Mouse (Mus musculus) embryo, embryonic 11.5 days (tissue): ENCODE measurements around the gene Gm9837.
A peak's percentile ranks its signal among the peaks of the same experiment; 100 is the strongest.
"Not testable (repeated sequence)": the region's sequence is repeated elsewhere in the genome, so short reads cannot be mapped to it uniquely, and the experiment has no call there.

Experiments used
- DNase-seq: peaks from one replicate; pipeline ENCODE4 v3.0.0-alpha.2; 2012; ENCODE audit warnings: low read depth, low spot score

Gene Gm9837

DNA sequence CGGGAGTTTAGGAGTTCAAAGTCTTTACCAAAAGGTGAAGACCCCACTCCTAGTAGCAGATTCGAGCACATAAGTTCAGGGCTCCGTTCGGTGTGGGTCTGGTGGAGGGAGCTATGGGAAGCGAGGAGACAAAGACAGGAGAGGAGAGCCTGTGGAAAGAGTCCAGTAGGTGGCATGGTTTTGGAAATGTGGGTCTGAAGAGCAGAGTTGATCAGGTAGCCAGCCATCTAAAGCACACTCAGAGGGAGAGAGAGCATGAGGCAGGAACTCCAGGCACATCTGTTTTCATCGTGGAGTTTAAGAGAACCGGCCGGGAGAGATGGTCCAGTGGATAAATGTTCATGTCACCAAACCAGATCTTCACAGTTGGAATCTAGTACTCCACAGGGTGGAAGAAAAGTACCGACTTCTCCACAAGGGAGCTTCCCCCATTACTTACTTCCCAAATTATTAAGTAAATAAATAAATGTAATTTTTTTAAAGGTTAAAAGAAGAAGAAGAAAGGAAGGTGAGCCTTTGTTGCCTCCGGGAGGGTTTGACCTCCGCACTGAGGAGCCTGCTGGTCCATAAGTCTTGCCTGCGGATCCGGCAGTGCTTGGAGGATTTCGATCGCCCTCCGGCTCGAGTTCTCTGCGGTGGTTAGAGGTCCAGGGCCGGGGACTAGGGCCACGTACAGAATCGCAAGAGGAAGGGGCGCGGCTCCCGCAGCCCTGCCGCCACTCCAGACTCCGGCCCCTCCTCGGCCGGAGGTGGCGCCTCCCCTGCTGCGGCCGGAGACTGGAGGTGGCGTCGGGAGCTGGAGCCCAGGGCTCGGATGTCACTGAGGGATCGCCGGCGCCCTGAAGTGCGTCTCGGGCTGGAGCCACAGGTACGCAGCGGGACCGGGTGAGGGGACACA, 13.6 kb downstream of the Gm9837 start, which contains the start of the genes Gm10447 and Shroom1:
Gene Gm10447 (minus strand): TSS at position 637 of the 898 bp plus-strand sequence.
Gene Shroom1 (plus strand): TSS at position 732 of the 898 bp plus-strand sequence.
- DNase-seq: no peak

DNA sequence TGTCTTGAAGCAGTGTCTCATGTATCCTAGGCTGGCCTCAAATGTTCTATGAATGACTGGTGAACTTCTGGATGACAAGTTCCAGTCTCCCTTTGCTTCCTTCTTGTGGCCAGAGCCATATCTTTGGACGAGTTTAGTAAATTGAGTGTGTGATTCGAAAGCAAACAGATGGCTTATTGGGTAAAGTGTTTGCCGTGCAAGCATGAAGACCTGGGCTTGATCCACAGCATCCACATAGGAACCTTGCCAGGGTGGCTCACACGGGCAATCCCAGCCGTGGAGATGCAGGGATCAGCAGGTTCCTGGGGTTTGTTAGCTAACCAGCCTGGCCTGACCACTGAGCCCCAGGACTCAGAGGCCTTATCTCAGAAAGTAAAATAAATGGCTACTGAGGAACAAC, 17.2 kb downstream of the Gm9837 start:
- no peak for DNase-seq

DNA sequence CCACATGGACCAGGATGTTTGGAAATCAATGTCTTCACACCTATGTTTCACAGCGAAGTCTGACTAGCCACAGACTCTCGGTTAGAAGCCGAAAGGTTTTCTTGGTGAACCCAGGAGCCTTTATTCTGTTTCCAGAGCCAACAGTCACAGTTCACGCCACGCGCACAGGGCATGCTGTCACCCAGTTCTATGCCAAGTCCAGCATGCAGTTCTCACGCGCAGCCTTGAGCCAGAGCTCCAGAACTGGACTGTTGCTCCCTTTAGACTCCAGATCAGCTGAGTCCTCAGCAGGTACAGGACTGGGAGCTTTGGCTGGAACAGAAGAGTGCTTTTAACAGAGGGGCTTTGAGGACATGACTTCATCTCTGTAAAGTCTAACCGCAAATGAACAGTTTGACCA, 17.9 kb downstream of the Gm9837 start:
- DNase-seq: no peak

DNA sequence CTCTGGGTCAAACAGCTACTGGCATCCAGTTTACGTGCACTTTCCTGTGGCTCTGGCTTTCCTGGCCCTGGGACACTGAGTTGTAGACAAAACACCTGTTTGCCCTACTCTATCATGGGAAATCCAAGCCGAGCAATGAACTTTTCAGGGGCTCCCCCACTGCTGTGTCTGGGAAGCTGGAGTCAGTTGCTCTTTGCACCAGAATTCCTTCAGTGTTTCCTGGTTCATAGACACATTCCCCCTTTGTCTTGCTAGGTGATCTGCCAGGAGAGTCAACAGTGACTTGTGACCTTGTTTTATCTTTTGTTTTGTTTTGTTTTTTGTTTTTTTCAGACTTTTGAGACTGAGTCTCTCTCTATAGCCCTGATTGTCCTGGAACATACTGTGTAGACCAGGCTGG, 18.9 kb downstream of the Gm9837 start:
- DNase-seq: no peak

DNA sequence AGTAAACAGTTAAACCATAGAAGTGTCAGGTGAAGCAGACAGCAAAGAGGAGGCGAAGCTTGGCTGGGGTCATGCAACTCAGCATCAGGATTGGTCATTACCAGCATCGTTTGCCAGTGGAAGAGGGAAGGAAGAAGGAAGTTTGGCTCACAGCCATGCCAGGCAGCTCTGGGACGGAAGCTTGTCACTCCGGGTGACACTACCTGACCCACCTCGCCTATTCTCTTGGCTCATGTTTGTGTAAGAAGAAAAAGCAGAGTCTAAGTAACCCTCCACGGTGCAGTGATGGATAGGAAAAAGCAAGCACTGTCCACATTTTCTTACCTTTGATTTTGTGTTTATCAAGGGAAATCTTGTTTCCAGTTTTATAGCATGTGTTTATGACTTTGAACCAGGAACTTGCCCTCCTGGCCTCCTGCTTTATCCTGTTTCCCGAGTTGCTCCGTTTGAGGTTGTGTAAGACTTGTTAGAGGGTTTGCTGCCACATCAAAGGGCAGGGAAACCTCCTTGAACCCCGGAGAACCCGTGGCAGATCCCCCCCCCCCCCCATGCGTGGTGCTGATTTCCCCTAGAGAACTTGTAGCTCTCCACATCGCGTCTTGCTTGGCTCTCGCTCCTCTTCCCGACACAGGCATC, 20.1 kb downstream of the Gm9837 start:
- DNase-seq: no peak

DNA sequence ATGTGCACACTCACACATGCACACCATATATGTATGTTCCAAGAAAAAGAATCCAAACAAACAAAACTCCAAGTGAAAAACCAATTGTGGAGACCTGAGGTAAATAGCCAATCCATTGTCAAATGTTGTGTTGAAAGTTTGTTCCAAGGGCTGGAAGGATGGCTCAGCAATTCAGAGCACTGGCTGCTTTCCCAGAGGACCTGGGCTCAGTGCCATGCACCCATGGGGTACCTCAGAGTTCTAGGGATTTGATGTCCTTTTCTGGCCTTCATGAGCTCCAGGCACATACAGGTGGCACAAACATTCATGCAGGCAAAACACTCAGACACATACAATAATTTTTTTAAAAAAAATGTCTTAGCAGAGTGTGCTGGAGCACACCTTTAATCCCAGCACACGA, 21.8 kb downstream of the Gm9837 start:
- DNase-seq: no peak

DNA sequence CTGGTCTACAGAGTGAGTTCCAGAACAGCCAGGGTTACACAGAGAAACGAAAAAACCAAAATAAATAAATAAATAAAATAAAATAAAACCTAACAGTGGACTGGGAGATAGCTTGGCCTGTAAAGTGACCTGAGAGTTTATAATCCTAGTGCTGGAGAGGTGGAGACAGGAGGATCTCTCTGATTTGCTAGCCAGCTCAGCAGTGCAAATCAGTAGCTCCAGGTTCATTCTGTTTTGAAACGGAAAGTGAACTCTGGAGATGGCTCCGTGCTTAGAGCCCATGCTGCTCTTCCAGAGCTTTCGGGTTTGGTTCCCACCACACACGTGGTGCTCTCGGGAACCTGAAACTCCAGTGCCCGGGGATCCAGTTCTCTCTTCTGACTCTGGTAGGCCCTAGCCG, 22.3 kb downstream of the Gm9837 start:
- no peak for DNase-seq

DNA sequence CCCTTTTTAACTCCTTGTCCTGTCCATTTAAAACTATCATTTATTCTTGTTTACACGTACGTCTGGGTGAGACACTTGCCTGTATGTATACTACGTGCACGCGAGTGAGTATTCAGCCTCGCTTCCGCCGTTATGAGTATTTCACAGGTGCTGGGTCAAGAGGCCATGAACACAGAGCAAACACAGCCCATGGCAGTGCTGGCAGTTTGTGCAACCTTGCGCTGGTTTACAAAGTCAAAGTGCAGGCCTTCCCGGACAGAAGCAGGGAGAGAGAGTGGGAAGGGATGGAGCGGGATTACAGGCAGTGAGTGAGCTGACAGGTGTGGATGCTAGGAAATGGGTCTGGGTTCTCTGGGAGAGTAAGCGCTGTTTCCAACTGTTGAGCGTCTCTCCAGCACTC, 24.1 kb downstream of the Gm9837 start:
- DNase-seq: no peak

DNA sequence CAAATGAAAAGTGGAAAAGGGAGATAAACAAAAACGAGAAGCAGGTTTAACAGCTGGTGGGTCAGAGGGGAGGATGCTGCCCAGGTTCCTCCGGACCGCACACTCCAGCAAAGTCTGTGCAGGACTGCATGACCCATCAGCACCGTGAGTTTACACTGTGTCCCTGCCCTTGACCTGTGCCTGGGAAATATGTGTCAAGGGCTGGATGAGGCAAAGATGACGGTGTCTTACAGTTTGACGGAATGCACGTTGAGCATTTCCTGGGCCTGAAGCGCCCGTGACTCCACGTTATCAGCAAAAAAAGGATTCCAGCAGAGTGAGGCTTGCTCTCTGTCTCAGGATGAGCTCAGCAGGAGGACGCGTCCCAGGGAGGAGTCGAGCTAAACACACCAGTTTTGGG, 24.7 kb downstream of the Gm9837 start:
- DNase-seq: no peak

DNA sequence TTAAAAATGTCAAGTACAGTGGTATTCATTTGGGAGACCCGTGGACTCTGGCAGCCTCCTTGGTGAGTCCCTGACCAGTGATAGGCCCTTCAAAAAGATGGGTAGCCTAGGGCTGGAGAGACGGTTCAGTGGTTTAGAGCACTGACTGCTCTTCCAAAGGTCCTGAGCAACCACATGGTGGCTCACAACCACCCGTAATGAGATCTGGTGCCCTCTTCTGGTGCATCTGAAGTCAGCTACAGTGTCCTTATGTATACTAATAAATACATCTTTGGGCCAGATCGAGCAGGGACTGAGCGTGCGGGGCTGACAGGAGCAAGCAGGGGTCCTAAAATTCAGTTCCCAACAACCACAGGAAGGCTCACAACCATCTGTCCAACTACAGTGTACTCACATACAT, 26.4 kb downstream of the Gm9837 start:
- DNase-seq: no peak

DNA sequence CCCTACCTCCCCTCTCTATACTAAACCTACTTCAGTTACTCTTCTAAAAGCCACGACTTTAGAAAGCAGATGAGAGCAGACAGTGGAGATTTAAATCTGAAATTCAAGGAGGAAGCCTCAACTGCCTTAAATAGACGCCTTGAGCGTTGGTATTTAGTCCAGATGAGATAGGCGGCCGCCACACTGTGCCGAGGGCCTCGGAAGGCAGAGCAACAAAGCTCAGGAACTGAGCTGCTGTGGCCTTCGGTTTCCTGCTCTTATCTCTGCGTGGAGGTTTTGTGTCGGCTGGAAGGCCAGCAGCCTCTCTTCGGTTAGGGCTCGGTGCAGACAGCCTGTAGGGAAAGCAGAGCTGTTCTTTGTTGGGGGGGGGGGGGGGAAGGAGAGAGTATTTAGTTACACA, 28.4 kb downstream of the Gm9837 start:
- no peak for DNase-seq

DNA sequence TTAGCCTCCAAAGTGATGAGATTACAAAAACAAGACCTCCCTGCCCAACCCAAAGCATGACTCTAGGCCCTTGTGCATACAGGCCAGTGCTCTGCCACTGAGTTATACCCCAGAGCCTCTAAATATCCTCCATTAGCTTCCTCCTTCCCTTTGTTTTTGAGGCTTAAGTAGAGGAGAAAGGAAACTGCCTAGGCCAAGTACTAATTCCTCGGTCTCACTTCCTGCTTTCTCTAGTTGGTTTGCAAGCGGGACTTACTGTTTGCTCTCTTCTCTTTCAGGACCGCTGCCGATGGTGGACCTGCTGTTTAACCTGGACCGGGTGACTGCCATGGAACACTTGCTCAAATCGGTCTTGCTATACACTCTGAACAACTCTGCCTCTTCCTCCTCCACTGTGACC, 33.9 kb downstream of the Gm9837 start:
- no peak for DNase-seq

DNA sequence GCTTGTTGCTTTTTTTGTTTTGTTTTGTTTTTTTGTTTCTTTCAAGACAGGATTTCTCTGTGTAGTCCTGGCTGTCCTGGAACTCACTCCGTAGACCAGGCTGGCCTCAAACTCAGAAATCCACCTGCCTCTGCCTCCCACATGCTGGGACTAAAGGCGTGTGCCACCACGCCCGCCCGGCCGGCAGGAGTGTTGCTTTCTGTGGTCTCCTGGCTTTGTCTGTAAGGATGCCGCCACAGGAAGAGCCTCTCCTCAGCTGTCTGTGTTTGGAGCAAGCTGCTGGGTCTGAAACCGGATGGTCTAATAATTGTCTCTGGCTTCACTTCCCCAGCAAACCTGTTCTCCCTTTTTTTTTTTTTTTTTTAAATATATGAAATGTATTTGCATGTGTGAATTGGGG, 34.8 kb downstream of the Gm9837 start:
- no peak for DNase-seq

DNA sequence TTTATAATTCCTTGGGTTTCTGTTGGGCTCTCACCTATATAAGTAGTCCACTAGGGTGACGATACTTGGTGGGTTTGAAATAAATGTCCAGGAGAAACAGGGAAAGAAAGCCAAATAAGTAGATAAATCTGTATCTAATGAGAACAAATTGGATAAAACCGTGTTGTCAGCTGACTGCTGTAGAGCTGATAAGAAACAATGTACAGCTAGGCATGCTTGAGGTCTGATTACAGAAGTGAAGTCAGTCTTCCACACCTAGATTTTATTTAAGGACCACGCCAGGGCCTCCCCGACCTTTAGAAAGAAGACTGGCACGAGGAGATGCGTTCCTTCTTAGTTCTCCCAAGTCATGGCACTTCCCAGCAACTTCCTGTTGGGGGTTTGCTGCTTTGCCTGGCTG, 37.2 kb downstream of the Gm9837 start:
- no peak for DNase-seq

DNA sequence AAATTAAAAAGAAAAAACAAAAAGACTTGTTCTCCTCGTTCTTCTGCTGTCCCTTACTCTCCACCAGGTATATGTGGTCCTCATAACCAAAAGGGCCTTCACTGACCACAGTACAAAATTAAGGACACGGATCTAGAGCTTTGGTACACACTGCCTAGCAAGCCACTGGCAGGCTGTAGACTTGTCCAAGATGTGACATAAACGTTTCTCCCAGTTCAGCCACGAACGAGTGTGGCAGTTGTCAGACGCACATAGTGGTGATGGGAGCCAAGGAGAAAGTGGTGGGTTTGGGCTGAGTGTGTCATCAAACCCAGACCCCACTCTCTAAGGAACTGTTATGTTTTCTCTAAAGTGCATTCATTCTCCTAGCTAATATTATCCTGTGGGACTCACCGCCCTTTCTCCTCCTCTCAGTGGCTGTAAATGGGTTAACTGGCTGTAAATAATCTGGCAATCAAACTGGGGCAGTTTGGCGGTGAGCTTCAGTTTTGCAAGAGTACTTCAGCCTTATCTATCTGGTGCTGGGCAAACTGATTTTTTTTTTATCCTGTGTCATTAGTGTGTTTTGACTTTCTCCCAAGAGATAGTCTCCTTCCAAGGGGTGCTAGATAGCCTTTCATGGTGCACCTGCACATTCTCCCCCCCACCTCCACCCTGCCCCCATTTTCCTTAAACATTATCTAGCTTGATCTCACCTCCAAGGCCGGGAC, 38.8 kb downstream of the Gm9837 start:
- no peak for DNase-seq

DNA sequence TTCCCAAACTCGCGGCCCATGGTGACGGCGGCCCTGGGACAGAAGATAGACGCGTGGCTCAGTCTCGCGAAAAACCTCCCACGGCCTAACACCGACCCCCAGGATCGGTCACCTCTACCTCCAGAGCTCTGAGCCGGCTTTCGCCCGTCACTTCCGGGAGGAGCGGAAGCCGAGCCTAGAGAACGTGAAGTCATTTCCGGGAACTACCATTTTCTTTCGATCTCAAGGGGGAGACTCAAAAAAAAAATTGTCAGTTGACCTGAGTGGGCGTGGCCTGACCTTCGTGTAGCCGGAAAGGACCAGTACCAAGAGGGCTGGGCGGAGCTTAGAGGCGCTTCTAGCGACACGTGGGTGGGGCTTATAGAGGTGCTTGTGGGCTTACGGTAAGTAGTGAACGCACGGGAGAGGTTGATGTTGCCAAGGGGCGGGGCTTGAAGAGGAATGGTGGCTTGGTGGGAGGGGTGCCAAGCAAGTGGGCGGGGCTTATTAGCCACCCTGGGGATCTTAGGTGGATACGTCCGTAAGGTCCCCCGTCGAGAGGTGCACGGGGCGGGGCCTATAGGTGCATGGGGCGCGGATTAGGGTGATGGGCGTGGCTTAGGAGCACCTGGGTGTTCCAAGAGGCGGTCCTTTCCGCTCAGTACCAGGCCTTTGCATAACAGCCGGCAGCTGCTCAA, 39.5 kb downstream of the Gm9837 start, which contains the start of the genes Uqcrq and Gdf9:
Gene Uqcrq (minus strand): TSS at position 162 of the 677 bp plus-strand sequence.
Gene Gdf9 (plus strand): TSS at position 354 of the 677 bp plus-strand sequence.
- peak; percentile 98 for DNase-seq

DNA sequence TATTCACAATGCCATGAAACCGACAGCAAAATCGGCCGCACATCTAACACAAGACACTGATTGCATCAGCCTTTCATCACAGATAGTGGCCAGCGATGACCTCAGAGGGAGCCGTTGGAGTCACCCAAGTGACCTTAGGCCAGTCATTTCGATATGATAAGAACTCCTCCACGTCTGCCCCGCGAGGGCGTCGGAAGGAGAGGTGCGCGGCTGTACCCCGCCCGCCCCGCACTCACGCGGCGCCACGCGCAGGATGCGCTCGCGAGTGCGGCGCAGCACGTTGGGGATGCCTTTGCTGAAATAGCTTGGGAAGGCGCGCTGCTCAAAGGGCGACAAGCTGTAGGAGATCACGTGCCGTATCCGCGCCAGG, 40.0 kb downstream of the Gm9837 start:
- DNase-seq: no peak

DNA sequence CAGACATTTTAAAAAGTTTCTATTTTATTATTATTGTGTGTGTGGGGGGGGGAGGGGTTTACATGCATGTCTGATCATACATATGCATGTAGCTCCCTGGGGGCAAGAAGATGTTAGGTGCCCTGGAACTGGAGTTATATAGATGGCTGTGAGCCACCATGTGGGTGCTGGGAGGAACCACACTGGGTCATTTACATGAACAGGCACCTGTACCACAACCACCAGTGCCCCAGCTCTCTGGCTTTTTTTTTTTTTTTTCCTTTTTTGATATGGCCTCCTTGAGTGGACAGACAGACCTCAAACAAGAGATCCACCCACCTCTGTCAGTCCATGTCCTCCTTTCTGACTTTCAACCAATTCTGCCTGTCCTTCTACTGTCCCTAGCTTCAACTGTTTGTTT, 41.1 kb downstream of the Gm9837 start:
- no peak for DNase-seq

DNA sequence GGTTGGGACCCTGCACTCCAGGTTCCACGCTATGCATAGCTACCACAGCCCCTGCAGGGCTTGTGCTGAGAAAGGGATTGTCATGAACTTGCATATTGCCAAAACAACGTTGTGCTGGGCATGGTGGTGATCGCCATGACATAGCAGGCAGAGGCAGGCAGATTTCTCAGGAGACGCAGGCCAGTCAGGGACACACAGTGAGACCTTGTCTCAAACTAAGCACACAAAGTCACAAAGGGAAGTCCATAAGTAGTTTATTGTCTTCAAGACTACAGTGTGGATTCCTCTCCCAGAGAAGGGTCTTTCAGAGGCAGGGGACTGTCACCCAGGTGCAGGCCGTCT, 41.6 kb downstream of the Gm9837 start:
- no peak for DNase-seq

DNA sequence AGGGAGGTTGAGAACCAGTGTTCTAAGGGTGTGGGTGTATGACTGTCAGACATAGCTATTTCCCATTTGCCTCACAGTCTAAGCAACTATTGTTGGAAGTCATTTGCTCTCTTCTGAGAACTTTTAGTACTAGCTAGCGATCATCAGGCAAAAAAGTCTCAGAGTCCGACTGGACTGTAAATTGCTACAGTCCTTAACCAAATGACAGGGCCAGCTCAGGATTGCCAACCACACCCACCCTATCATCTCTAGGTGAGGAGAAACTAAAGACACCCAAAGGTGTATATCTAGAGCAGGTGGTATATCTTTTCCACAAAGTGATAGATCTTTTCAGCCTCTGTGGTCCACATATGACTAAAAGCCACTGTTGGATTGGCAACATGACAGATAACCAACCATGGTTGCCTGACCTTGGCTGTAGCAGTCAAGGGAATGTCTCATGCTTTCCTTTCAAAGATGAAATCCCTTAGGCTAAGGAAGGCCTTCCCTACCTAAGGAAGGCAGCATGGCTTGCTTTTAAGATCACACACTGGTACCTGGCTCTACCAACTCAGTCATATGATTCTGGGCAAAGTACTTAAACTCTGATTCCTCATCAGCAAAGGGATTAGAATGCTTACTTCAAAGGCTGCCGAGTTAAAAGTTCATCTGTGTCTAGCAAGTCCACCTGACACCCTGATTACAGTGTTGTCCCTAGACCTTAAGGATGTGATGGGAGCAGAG, 42.1 kb downstream of the Gm9837 start:
- no peak for DNase-seq

DNA sequence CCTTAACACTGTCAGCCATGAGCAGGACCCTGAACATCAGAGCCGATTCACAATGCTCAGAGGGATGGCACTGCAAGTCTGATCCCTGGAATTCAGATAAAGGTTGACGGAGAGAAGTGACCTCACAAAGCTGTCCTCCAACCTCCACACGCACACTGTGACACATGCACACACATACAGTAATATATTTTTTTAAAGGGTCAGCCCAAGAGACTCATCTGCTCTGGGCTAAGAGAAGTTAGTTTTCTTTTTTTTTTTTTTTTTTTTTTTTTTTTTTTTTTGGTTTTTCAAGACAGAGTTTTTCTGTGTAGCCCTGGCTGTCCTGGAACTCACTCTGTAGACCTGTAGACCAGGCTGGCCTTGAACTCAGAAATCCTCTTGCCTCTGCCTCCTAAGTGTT, 43.4 kb downstream of the Gm9837 start:
- not testable (repeated sequence) for DNase-seq
